Mouse (Mus musculus) left cerebral cortex, postnatal 10 days (tissue): ENCODE measurements around the gene Prrg2. TPM values are rescaled to one million over a fixed set of nuclear protein-coding genes. Genes with fewer than 3 reads are reported as not detected.

Experiments
- DNase-seq, 2 experiments: peaks; one replicate each; pipeline ENCODE4 v3.0.0; 2021 to 2022; ENCODE audit warnings: low spot score in 2 of 2, mixed read lengths in 1 of 2; ENCODE audit errors: extremely low spot score in 1 of 2
- intact Hi-C: fragments of 180-260 bp; cut with DNase I; formaldehyde crosslinking; loops from one replicate; pipeline ENCODE4 v1.15.1; 2025
- total RNA-seq, 2 experiments: library from RNA; stranded (reverse); gene quantifications; 2 replicates each; pipeline ENCODE4 v1.2.3; 2021

The Prrg2 gene
- total RNA-seq, 2 experiments from 2014 or later, result 5.3 to 9.0 TPM

- intact Hi-C loops, result no loop called here
- DNase-seq, result peak in 1 of 2 experiments; percentile 45
Measured at GRCm38 (mm10) chr7:45091001-45091990, 28.8 kb upstream of the Prrg2 start.

DNA sequence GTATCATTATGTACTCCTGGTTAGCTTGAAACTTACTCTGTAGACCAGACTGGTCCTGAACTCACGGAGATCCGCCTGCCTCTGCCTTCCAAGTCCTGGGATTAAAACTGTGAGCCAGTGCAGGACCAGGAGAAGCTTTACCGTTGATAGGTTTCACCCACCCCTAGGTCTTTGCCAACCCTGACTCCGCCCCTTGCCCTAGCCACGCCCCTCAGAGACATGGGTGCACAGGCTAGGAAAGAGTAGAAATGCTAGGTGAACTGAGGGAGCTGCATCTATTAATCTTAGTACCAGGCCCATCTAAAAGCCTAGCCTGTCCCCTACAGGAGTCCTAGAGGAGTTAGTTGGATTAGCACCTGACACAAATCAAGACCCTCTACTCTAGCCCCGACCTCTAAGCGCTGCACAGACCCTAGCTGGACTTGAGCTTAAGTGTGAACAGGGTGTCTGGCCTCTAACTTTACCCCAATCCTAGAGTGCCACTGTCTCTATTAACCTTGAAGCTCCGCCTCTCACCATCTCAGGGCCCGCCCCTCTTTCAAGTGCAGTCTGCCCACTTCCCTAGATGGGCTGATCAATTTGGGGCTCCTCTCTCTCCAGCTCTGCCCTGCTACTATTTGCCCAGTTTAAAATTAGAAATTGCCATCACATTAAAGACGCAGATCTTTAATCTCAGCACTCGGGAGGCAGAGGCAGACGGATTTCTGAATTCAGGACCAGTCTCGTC is 27.9 kb upstream of the Prrg2 start:
- intact Hi-C loops, result no loop called here
- no peak for DNase-seq

- peak in 1 of 2 experiments; percentile 26 for DNase-seq
- intact Hi-C loops, result no loop called here
Measured at GRCm38 (mm10) chr7:45088597-45088996, 26.1 kb upstream of the Prrg2 start.

DNA sequence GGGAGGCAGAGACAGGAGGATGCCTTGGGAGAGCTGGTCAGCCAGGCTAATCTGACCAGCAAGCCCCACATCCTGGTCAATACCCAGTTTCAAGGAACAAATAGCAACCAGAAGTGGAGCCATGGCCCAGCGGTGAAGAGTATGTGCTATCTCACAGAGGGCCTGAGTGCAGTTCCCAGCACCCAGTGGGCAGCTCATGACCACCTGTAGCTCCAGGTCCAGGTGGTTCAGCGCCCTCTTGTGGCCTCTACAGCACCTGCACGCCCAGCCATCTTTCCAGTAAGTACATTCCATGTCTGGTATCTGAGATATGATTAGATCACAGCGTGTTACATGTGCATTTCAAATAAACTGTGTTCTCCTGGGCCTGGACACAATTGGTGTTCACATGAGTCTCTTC is 23.6 kb upstream of the Prrg2 start:
- no peak for DNase-seq
- intact Hi-C loops, result no loop called here

- intact Hi-C loops, result loop anchor here (5.0 kb wide), 2 partner anchors 44 to 114 kb away; partner anchors contain the start of gene Rpl13a
- DNase-seq, result peak in 1 of 2 experiments; percentile 29
Measured at GRCm38 (mm10) chr7:45083300-45083890, 20.9 kb upstream of the Prrg2 start.

GRCm38 (mm10) chr7:45082401-45083299 is 20.2 kb upstream of the Prrg2 start:
- intact Hi-C loops, result loop anchor here (5.0 kb wide), 2 partner anchors 45 to 115 kb away; partner anchors contain the start of gene Rpl13a
- peak in 1 of 2 experiments; percentile 92 for DNase-seq

DNA sequence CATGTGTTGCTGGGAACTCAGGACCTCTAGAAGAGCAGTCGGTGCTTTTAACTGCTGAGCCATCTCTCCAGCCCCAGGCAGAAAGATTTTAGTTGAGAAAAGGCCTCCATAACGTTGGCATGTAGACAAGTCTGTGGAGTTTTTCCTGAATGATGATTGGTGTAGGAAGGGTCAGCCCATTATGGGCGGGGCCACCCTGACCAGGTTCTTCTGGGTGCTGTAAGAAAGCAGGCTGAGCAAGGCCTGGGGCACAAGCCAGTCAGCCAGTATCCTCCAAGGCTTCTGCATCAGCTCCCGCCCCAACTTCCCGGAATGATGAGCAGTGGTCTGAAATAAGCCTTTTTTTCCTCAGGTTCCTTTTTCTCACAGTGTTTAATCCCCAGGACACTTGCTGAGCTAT is 18.5 kb upstream of the Prrg2 start:
- DNase-seq, result peak in 1 of 2 experiments; percentile 43
- intact Hi-C loops, result loop anchor here (5.0 kb wide), 2 partner anchors 46 to 116 kb away; partner anchors contain the start of gene Rpl13a

GRCm38 (mm10) chr7:45079856-45080255 is 17.4 kb upstream of the Prrg2 start:
- DNase-seq, result peak; percentile 85 to 89
- intact Hi-C loops, result loop anchor here (5.0 kb wide), 2 partner anchors 47 to 117 kb away; partner anchors contain the start of gene Rpl13a

GRCm38 (mm10) chr7:45078513-45078912 is 16.0 kb upstream of the Prrg2 start:
- peak in 1 of 2 experiments; percentile 80 for DNase-seq
- intact Hi-C loops, result no loop called here

- DNase-seq, result no peak
- intact Hi-C loops, result no loop called here
Measured at GRCm38 (mm10) chr7:45077829-45078228, 15.4 kb upstream of the Prrg2 start.

DNA sequence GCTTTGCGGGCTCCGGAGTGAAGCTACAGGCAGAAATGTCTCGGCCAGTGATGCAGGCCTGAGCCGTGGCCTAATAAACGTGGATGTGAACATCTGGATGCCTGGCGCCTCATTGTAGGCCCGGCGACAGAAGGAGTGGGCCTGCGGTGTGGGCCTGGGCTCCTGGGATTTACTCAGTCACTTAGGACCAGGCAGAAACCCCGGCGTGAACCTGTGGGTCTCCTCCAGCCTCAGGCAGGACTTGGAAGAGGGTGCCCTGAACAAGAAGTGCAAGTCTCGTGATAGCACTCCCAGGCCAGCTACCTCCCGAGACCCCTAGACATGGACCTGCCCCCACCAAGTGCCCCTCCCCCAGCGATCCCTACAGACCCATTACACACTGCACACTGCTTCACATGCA is 14.8 kb upstream of the Prrg2 start:
- intact Hi-C loops, result no loop called here
- DNase-seq, result peak in 1 of 2 experiments; percentile 37

DNA sequence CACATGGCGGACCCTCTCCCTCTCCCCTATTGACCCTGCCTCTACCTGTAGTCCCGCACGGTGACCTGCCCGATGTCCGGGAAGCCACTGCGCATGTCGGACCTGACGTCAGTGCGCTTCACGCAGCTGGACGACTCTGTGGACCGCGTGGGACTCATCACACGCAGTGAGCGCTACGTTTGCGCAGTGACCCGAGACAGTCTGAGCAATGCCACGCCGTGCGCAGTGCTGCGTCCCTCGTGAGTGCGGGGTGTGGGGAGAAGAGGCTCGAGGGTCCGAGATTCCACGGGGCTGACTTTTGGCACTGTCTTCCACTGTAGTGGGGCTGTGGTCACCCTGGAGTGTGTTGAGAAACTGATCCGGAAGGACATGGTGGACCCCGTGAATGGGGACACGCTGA is 14.0 kb upstream of the Prrg2 start:
- intact Hi-C loops, result no loop called here
- peak in 1 of 2 experiments; percentile 36 for DNase-seq

- intact Hi-C loops, result no loop called here
Measured at GRCm38 (mm10) chr7:45075405-45075804, 12.9 kb upstream of the Prrg2 start.

GRCm38 (mm10) chr7:45073949-45074348 is 11.5 kb upstream of the Prrg2 start:
- DNase-seq, result no peak

More at GRCm38 (mm10) chr7:45075405-45075804, 12.9 kb upstream of the Prrg2 start:
- DNase-seq, result no peak

DNA sequence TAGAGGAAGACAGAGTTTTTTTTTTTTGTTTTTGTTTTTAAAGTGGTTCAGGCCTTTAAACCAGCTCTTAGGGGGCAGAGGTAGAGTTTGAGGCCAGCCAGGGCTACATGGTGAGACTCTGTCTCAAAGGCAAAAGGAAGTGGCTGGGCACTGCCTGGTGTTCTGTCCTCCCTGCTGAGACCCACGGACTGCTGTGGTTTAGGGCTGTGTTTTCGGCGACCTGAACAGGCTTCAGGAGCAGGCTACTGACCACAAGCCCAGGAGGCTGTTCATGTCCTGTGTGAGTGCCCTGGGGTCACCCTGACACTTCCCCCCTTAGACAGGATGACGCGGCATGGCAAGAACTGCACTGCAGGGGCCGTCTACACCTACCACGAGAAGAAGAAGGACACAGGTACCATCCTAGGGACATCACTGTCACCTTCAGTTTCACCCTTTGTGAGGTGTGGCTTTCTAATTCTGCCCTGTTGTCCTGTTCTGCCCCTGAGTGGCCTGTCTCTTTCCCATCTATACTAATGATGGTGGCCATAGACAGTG is 10.8 kb upstream of the Prrg2 start:
- intact Hi-C loops, result no loop called here
- DNase-seq, result no peak

More at GRCm38 (mm10) chr7:45073949-45074348, 11.5 kb upstream of the Prrg2 start:
- intact Hi-C loops, result no loop called here

DNA sequence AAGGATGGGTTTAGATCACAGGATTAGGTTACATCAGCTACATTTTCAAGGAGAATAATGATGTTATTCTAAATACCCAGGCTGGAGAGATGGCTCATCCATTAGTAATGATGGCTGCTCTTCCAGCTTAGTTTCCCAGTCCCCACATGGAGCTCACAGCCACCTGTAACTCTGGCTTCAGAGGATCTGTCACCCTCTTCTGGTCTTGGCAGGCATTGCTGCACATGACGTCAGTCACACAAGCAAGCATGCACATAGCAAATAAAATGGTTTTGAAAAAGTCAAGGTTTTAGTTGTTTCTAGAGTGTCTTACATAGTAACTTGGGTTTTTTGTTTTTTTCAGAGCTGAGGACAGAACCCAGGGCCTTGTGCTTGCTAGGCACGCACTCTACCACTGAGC is 9.8 kb upstream of the Prrg2 start:
- intact Hi-C loops, result no loop called here
- no peak for DNase-seq

GRCm38 (mm10) chr7:45069671-45070070 is 7.2 kb upstream of the Prrg2 start:
- no peak for DNase-seq
- intact Hi-C loops, result no loop called here

GRCm38 (mm10) chr7:45068000-45068318 is 5.5 kb upstream of the Prrg2 start:
- peak in 1 of 2 experiments; percentile 65 for DNase-seq
- intact Hi-C loops, result no loop called here
